Mouse (Mus musculus) stomach, embryonic 14.5 days (tissue): ENCODE data around the gene Trappc3l. TPM values are rescaled to one million over a fixed set of nuclear protein-coding genes. Genes with fewer than 3 reads are reported as not detected.

Source experiments
- ATAC-seq: fragments of 200-750 bp; cut with Nextera tagmentation; 2 replicates; pipeline ENCODE4 v1.8.0; 2017; ENCODE audit warnings: low read depth, moderate TSS enrichment; ENCODE audit not compliant: insufficient number of reproducible peaks, insufficient read depth, low FRiP score
- H3K27ac ChIP-seq: fragments of 300-500 bp; sonication (generic); 2 replicates; pipeline ENCODE4 v1.5.1; 2014; ENCODE audit warnings: mild to moderate bottlenecking, low read length, moderate library complexity, mixed read lengths
- H3K27me3 ChIP-seq: fragments of 300-500 bp; sonication (generic); 2 replicates; pipeline ENCODE4 v1.6.1; 2014; ENCODE audit warnings: low read length, control low read depth, mixed read lengths; ENCODE audit not compliant: control insufficient read depth, insufficient read depth
- H3K36me3 ChIP-seq: fragments of 300-500 bp; sonication (generic); 2 replicates; pipeline ENCODE4 v1.6.1; 2014; ENCODE audit warnings: mild to moderate bottlenecking, control low read depth, low read length, moderate library complexity, mixed read lengths; ENCODE audit not compliant: control insufficient read depth, insufficient read depth
- H3K4me1 ChIP-seq: fragments of 300-500 bp; sonication (generic); 2 replicates; pipeline ENCODE4 v1.6.1; 2014; ENCODE audit warnings: low read length, control low read depth, mixed read lengths; ENCODE audit not compliant: control insufficient read depth, insufficient read depth
- H3K4me2 ChIP-seq: fragments of 300-500 bp; sonication (generic); replicated peaks from 2 replicates; pipeline ENCODE4 v1.6.1; 2014; ENCODE audit warnings: low read depth, low read length, control low read depth
- H3K4me3 ChIP-seq: fragments of 300-500 bp; sonication (generic); 2 replicates; pipeline ENCODE4 v1.5.1; 2014; ENCODE audit warnings: low read depth, low read length, control low read depth
- H3K9ac ChIP-seq: fragments of 300-500 bp; sonication (generic); replicated peaks from 2 replicates; pipeline ENCODE4 v1.6.1; 2014; ENCODE audit warnings: low read depth, mild to moderate bottlenecking, control low read depth, low read length, moderate library complexity, mixed read lengths
- H3K9me3 ChIP-seq: fragments of 300-500 bp; sonication (generic); 2 replicates; pipeline ENCODE4 v1.6.1; 2016; ENCODE audit warnings: low read depth, low read length, control low read depth; ENCODE audit not compliant: control insufficient read depth
- WGBS: fragments of 180-500 bp; shearing (Covaris S2); extraction: QIAGEN DNeasy Blood & Tissue Kit; methylation state at CpG from one replicate; pipeline ENCODE4 v1.1.7; 2014; 5-methylcytosine and 5-hydroxymethylcytosine counted together
- polyA plus RNA-seq: library from polyadenylated mRNA; unstranded; fragments of >200 nt; fragmentation: Nextera tagmentation; extraction: Ambion mirVana; gene quantifications from 2 replicates; pipeline ENCODE4 v1.2.1, GENCODE M21; 2014

Gene Trappc3l
- polyA plus RNA-seq, 1 experiment from 2014 or later, result not detected

GRCm38 (mm10) chr10:34136432-34136831 is 99.0 kb downstream of the Trappc3l start:
- Histone ChIP-seq H3K9ac (no peak overlapping the region), H3K4me1 (no peaks in the 10 kb centered on the region), H3K27me3 (no peaks in the 10 kb centered on the region), H3K4me2 (no peak overlapping the region), H3K9me3 (no peaks in the 10 kb centered on the region), H3K36me3 (no peaks in the 10 kb centered on the region), H3K27ac (no peak overlapping the region), H3K4me3 (no peak overlapping the region)
- 19% methylated on average over 6 of the region's 6 CpGs for WGBS
- no peak for ATAC-seq

- no peak overlapping the region for H3K4me3 ChIP-seq
- no peaks in the 10 kb centered on the region for H3K27me3 ChIP-seq
- 44% methylated on average over 6 of the region's 6 CpGs for WGBS
- no peak overlapping the region for H3K4me2 ChIP-seq
- H3K27ac ChIP-seq, result no peak overlapping the region
- no peaks in the 10 kb centered on the region for H3K9me3 ChIP-seq
- H3K4me1 ChIP-seq, result no peaks in the 10 kb centered on the region
- no peak overlapping the region for H3K9ac ChIP-seq
- H3K36me3 ChIP-seq, result no peaks in the 10 kb centered on the region
- ATAC-seq, result no peak
These were observed 100.6 kb downstream of the Trappc3l start for GRCm38 (mm10) chr10:34138027-34138426.

GRCm38 (mm10) chr10:34139768-34140167 is 102.4 kb downstream of the Trappc3l start:
- no peaks in the 10 kb centered on the region for H3K4me1 ChIP-seq
- ATAC-seq, result peak; percentile 67; the same call in 1 of the 2 replicates
- no peak overlapping the region for H3K27ac ChIP-seq
- WGBS, result 61% methylated on average over 4 of the region's 4 CpGs
- no peaks in the 10 kb centered on the region for H3K27me3 ChIP-seq
- no peak overlapping the region for H3K9ac ChIP-seq
- H3K36me3 ChIP-seq, result no peaks in the 10 kb centered on the region
- H3K9me3 ChIP-seq, result no peaks in the 10 kb centered on the region
- no peak overlapping the region for H3K4me3 ChIP-seq
- H3K4me2 ChIP-seq, result no peak overlapping the region

GRCm38 (mm10) chr10:34141693-34142092 is 104.3 kb downstream of the Trappc3l start:
- H3K4me2 ChIP-seq, result no peak overlapping the region
- no peak overlapping the region for H3K4me3 ChIP-seq
- no peak overlapping the region for H3K9ac ChIP-seq
- H3K27me3 ChIP-seq, result no peaks in the 10 kb centered on the region
- no peaks in the 10 kb centered on the region for H3K4me1 ChIP-seq
- no peak for ATAC-seq
- WGBS, result 90% methylated on average over 2 of the region's 2 CpGs
- H3K36me3 ChIP-seq, result no peaks in the 10 kb centered on the region
- H3K27ac ChIP-seq, result no peak overlapping the region
- no peaks in the 10 kb centered on the region for H3K9me3 ChIP-seq

- ATAC-seq, result no peak
- Histone ChIP-seq H3K27ac (no peak overlapping the region), H3K9ac (no peak overlapping the region), H3K36me3 (peaks cover 7% of the 10 kb centered on the region; the same call in 1 of the 2 replicates), H3K27me3 (no peaks in the 10 kb centered on the region), H3K4me1 (no peaks in the 10 kb centered on the region; the same call in 1 of the 2 replicates), H3K9me3 (no peaks in the 10 kb centered on the region), H3K4me3 (no peak overlapping the region), H3K4me2 (no peak overlapping the region)
- WGBS, result 66% methylated on average over 3 of the region's 3 CpGs
These were observed 112.4 kb downstream of the Trappc3l start for GRCm38 (mm10) chr10:34149772-34150171.

GRCm38 (mm10) chr10:34150454-34150853 is 113.1 kb downstream of the Trappc3l start:
- H3K4me2 ChIP-seq, result no peak overlapping the region
- no peak for ATAC-seq
- H3K4me3 ChIP-seq, result no peak overlapping the region
- no peaks in the 10 kb centered on the region for H3K27me3 ChIP-seq
- WGBS, result 30% methylated on average over 6 of the region's 6 CpGs
- H3K9me3 ChIP-seq, result no peaks in the 10 kb centered on the region
- H3K27ac ChIP-seq, result no peak overlapping the region
- no peaks in the 10 kb centered on the region; the same call in 1 of the 2 replicates for H3K4me1 ChIP-seq
- no peak overlapping the region for H3K9ac ChIP-seq
- peaks cover 7% of the 10 kb centered on the region; the same call in 1 of the 2 replicates for H3K36me3 ChIP-seq

- no peak overlapping the region for H3K9ac ChIP-seq
- no peak overlapping the region for H3K4me3 ChIP-seq
- H3K9me3 ChIP-seq, result no peaks in the 10 kb centered on the region
- no peak overlapping the region for H3K27ac ChIP-seq
- WGBS, result 80% methylated on average over 3 of the region's 3 CpGs
- H3K4me1 ChIP-seq, result no peaks in the 10 kb centered on the region; the same call in 1 of the 2 replicates
- no peak overlapping the region for H3K4me2 ChIP-seq
- H3K36me3 ChIP-seq, result peaks cover 7% of the 10 kb centered on the region; the same call in 1 of the 2 replicates
- no peak for ATAC-seq
- no peaks in the 10 kb centered on the region for H3K27me3 ChIP-seq
These were observed 114.4 kb downstream of the Trappc3l start for GRCm38 (mm10) chr10:34151827-34152226.

GRCm38 (mm10) chr10:34155796-34156554 is 118.6 kb downstream of the Trappc3l start:
- no peak overlapping the region for H3K4me3 ChIP-seq
- no peak for ATAC-seq
- H3K4me1 ChIP-seq, result no peaks in the 10 kb centered on the region
- no peaks in the 10 kb centered on the region for H3K9me3 ChIP-seq
- no peaks in the 10 kb centered on the region for H3K27me3 ChIP-seq
- H3K27ac ChIP-seq, result no peak overlapping the region
- H3K4me2 ChIP-seq, result no peak overlapping the region
- peaks cover 12% of the 10 kb centered on the region; the same call in 1 of the 2 replicates for H3K36me3 ChIP-seq
- H3K9ac ChIP-seq, result no peak overlapping the region
- 78% methylated on average over 12 of the region's 12 CpGs for WGBS
